Mouse (Mus musculus) liver, embryonic 12.5 days (tissue): Measurements from ENCODE around the gene Olfr458. TPM values are rescaled to one million over a fixed set of nuclear protein-coding genes. Genes with fewer than 3 reads are reported as not detected.
"Not testable (repeated sequence)": the region's sequence is repeated elsewhere in the genome, so short reads cannot be mapped to it uniquely, and the experiment has no call there.

Experiments
- ATAC-seq: fragments of 200-750 bp; cut with Nextera tagmentation; 2 replicates; pipeline ENCODE4 v1.8.0; 2017; ENCODE audit warnings: moderate number of reproducible peaks, mild to moderate bottlenecking, moderate library complexity
- H3K27ac ChIP-seq: fragments of 300-500 bp; sonication (generic); 2 replicates; pipeline ENCODE4 v1.5.1; 2016; ENCODE audit warnings: mild to moderate bottlenecking
- H3K27me3 ChIP-seq: fragments of 300-500 bp; sonication (generic); replicated peaks from 2 replicates; pipeline ENCODE4 v1.6.1; 2016; ENCODE audit warnings: mild to moderate bottlenecking, moderate library complexity
- H3K36me3 ChIP-seq: fragments of 300-500 bp; sonication (generic); 2 replicates; pipeline ENCODE4 v1.6.1; 2016; ENCODE audit warnings: mild to moderate bottlenecking, moderate library complexity
- H3K4me1 ChIP-seq: fragments of 300-500 bp; sonication (generic); 2 replicates; pipeline ENCODE4 v1.6.1; 2016
- H3K4me2 ChIP-seq: fragments of 300-500 bp; sonication (generic); 2 replicates; pipeline ENCODE4 v1.6.1; 2016; ENCODE audit warnings: mild to moderate bottlenecking, moderate library complexity
- H3K4me3 ChIP-seq: fragments of 300-500 bp; sonication (generic); 2 replicates; pipeline ENCODE4 v1.5.1; 2016; ENCODE audit warnings: mild to moderate bottlenecking, moderate library complexity
- H3K9ac ChIP-seq: fragments of 300-500 bp; sonication (generic); 2 replicates; pipeline ENCODE4 v1.6.1; 2016; ENCODE audit warnings: mild to moderate bottlenecking, moderate library complexity
- H3K9me3 ChIP-seq: fragments of 300-500 bp; sonication (generic); replicated peaks from 2 replicates; pipeline ENCODE4 v1.6.1; 2016; ENCODE audit warnings: mild to moderate bottlenecking, moderate library complexity
- WGBS: fragments of 180-500 bp; shearing (Covaris S2); methylation state at CpG from one replicate; pipeline ENCODE4 v1.1.7; 2016; ENCODE audit not compliant: insufficient replicate concordance; 5-methylcytosine and 5-hydroxymethylcytosine counted together
- polyA plus RNA-seq: library from polyadenylated mRNA; unstranded; fragments of >200 nt; fragmentation: Nextera tagmentation; extraction: Ambion mirVana; gene quantifications from 2 replicates; pipeline ENCODE4 v1.2.1, GENCODE M21; 2016

Olfr458 gene
- not detected in 2 replicates for polyA plus RNA-seq

GRCm38 (mm10) chr6:42465096-42465495, at the start of gene Olfr458:
Olfr458 (minus strand) TSS chr6:42465196.
- no peaks in the 10 kb centered on the region for H3K36me3 ChIP-seq
- 55% methylated on average over 1 of the region's 1 CpGs for WGBS
- H3K4me3 ChIP-seq = no peak within 1 kb of the TSS
- no peak within 1 kb of the TSS for H3K4me2 ChIP-seq
- H3K9ac ChIP-seq = no peak within 1 kb of the TSS
- ATAC-seq = no peak
- H3K4me1 ChIP-seq = no peaks in the 10 kb centered on the region
- H3K27me3 ChIP-seq = no peaks in the 10 kb centered on the region
- H3K9me3 ChIP-seq = no peaks in the 10 kb centered on the region
- H3K27ac ChIP-seq = no peak within 1 kb of the TSS

- Histone ChIP-seq H3K4me3 (no peak overlapping the region), H3K27me3 (no peaks in the 10 kb centered on the region), H3K36me3 (no peaks in the 10 kb centered on the region), H3K9me3 (no peaks in the 10 kb centered on the region), H3K27ac (no peak overlapping the region), H3K4me1 (no peaks in the 10 kb centered on the region), H3K9ac (no peak overlapping the region), H3K4me2 (no peak overlapping the region)
- WGBS = 64% methylated on average over 1 of the region's 1 CpGs
- no peak for ATAC-seq
Measured at GRCm38 (mm10) chr6:42513461-42513860, 48.5 kb upstream of the Olfr458 start.

DNA sequence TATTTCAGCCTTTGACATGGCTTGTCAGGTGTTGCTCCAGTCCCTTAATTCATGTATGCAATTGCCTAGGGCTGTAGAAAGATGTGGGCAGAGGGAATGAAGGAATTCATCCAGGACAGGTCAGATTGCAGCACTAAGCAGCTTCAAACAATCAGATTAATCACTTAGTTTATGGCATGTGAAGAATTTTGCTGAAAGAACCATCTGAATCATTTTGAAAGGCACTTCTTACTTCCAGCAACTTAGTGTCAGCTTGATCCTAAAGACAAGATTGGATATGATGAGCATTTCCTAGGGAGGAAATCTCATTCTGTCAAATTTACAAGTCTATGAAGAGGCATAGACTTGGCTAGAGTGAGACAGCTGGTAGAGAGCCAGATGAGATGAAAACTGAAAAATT, 44.3 kb upstream of the Olfr458 start:
- H3K36me3 ChIP-seq = no peaks in the 10 kb centered on the region
- no peak overlapping the region for H3K4me2 ChIP-seq
- H3K27ac ChIP-seq = no peak overlapping the region
- no peaks in the 10 kb centered on the region for H3K9me3 ChIP-seq
- no peaks in the 10 kb centered on the region for H3K4me1 ChIP-seq
- no peak overlapping the region for H3K9ac ChIP-seq
- no peaks in the 10 kb centered on the region for H3K27me3 ChIP-seq
- H3K4me3 ChIP-seq = no peak overlapping the region
- ATAC-seq = no peak

- no peaks in the 10 kb centered on the region for H3K36me3 ChIP-seq
- WGBS = 81% methylated on average over 2 of the region's 2 CpGs
- H3K9me3 ChIP-seq = no peaks in the 10 kb centered on the region
- H3K9ac ChIP-seq = no peak overlapping the region
- no peak overlapping the region for H3K27ac ChIP-seq
- no peak overlapping the region for H3K4me2 ChIP-seq
- ATAC-seq = no peak
- no peaks in the 10 kb centered on the region for H3K27me3 ChIP-seq
- no peaks in the 10 kb centered on the region for H3K4me1 ChIP-seq
- H3K4me3 ChIP-seq = no peak overlapping the region
Measured at GRCm38 (mm10) chr6:42503478-42503877, 38.5 kb upstream of the Olfr458 start.

DNA sequence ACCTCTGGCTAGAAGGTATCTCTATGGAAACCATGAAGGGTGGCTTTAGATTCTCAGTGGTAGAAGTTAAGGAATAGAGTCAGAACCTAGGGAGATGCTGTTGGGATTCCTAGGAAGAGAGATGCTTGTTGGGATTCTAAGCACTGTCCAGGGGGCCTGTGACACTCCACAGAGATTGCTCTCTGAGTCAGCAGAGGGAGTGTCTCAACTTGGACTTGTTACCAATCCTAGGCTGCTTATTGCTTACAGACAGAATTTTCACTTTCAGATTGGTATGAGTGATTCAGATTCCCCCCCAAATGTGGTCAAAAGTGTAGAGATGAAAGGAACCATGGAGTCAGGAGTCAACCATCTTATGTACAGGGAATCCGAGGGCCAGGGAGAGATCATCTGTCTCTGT, 24.7 kb upstream of the Olfr458 start:
- H3K36me3 ChIP-seq = no peaks in the 10 kb centered on the region
- H3K27ac ChIP-seq = no peak overlapping the region
- no peaks in the 10 kb centered on the region for H3K9me3 ChIP-seq
- no peaks in the 10 kb centered on the region for H3K27me3 ChIP-seq
- H3K4me3 ChIP-seq = no peak overlapping the region
- no peak overlapping the region for H3K9ac ChIP-seq
- no peak overlapping the region for H3K4me2 ChIP-seq
- no peak for ATAC-seq
- H3K4me1 ChIP-seq = no peaks in the 10 kb centered on the region
- WGBS = 48% methylated on average over 1 of the region's 1 CpGs

DNA sequence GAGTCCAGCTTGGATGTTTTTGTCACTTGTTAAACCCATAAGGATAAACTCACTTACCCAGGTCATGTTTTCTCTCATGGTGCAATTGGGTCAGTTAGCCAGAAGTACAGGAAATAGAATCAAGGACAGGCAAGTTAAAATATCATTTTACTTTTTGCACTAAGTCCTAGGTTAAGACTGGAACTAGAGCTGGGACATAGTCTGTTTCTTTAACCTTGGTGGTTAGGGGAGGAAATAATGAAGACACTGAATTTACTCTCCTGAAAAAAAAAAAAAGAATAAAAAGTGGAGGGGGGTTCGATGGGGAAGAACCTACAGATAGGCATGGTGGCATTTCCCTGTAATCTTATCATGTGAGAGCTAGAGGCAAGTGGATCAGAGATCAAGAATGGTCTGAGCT, 22.1 kb upstream of the Olfr458 start, which contains the start of gene Olfr456:
Gene Olfr456, minus strand, starts transcription at position 101 of the 400 bp plus-strand sequence.
- 56% methylated on average over 1 of the region's 1 CpGs for WGBS
- Histone ChIP-seq H3K27me3 (no peaks in the 10 kb centered on the region), H3K9me3 (no peaks in the 10 kb centered on the region), H3K9ac (no peak within 1 kb of the TSS), H3K4me1 (no peaks in the 10 kb centered on the region), H3K27ac (no peak within 1 kb of the TSS), H3K4me2 (no peak within 1 kb of the TSS), H3K4me3 (no peak within 1 kb of the TSS), H3K36me3 (no peaks in the 10 kb centered on the region)
- ATAC-seq = no peak

GRCm38 (mm10) chr6:42484633-42485032, 19.6 kb upstream of the Olfr458 start:
- Histone ChIP-seq H3K9me3 (no peaks in the 10 kb centered on the region), H3K36me3 (no peaks in the 10 kb centered on the region), H3K4me1 (no peaks in the 10 kb centered on the region), H3K4me3 (no peak overlapping the region), H3K9ac (no peak overlapping the region), H3K4me2 (no peak overlapping the region), H3K27me3 (no peaks in the 10 kb centered on the region), H3K27ac (no peak overlapping the region)
- ATAC-seq = no peak

- WGBS = 79% methylated on average over 1 of the region's 1 CpGs
- no peak within 1 kb of the TSS for H3K27ac ChIP-seq
- H3K9ac ChIP-seq = no peak within 1 kb of the TSS
- H3K4me1 ChIP-seq = no peaks in the 10 kb centered on the region
- no peaks in the 10 kb centered on the region for H3K9me3 ChIP-seq
- ATAC-seq = no peak
- no peak within 1 kb of the TSS for H3K4me3 ChIP-seq
- no peaks in the 10 kb centered on the region for H3K36me3 ChIP-seq
- H3K4me2 ChIP-seq = no peak within 1 kb of the TSS
- no peaks in the 10 kb centered on the region for H3K27me3 ChIP-seq
Measured at GRCm38 (mm10) chr6:42476235-42476634, 11.2 kb upstream of the Olfr458 start, which contains the start of gene Olfr457. Olfr457 (minus strand) TSS chr6:42476335.

- not testable (repeated sequence) for H3K4me2 ChIP-seq, H3K27me3 ChIP-seq, H3K4me1 ChIP-seq, H3K4me3 ChIP-seq, ATAC-seq, H3K36me3 ChIP-seq, H3K27ac ChIP-seq, H3K9ac ChIP-seq, H3K9me3 ChIP-seq
- WGBS = 80% methylated on average over 4 of the region's 4 CpGs
Measured at GRCm38 (mm10) chr6:42471298-42471697, 6.3 kb upstream of the Olfr458 start.

GRCm38 (mm10) chr6:42470542-42470941, 5.5 kb upstream of the Olfr458 start:
- Histone ChIP-seq H3K27ac (no peak overlapping the region), H3K9ac (no peak overlapping the region), H3K4me2 (no peak overlapping the region), H3K4me1 (no peaks in the 10 kb centered on the region), H3K36me3 (no peaks in the 10 kb centered on the region), H3K9me3 (no peaks in the 10 kb centered on the region), H3K27me3 (no peaks in the 10 kb centered on the region), H3K4me3 (no peak overlapping the region)
- no peak for ATAC-seq
- 69% methylated on average over 4 of the region's 4 CpGs for WGBS

DNA sequence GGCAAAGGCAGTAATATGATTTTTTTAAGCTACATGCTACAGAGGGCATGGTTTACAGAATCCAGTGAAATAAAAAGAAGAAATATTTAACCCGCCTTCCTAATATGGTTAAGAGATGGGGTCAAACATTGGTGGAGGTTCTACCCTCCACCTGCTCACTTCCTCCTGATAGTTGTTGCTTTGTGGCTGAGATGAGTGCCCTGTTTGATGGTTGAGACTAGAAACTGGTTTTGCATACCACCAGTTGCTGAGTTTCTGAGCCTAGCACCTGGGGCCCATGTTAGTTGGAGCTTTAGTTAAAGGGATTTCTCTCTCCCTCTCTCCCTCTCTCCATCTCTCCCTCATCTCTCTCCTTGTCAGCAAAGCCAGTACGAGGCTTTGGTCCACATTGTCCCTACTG, 17.6 kb downstream of the Olfr458 start:
- Histone ChIP-seq H3K27ac (no peak overlapping the region), H3K36me3 (no peaks in the 10 kb centered on the region), H3K9ac (no peak overlapping the region), H3K9me3 (no peaks in the 10 kb centered on the region), H3K27me3 (no peaks in the 10 kb centered on the region), H3K4me3 (no peak overlapping the region), H3K4me2 (no peak overlapping the region), H3K4me1 (no peaks in the 10 kb centered on the region)
- 48% methylated on average over 2 of the region's 2 CpGs for WGBS
- no peak for ATAC-seq

GRCm38 (mm10) chr6:42444491-42444890, 20.5 kb downstream of the Olfr458 start:
- H3K4me3 ChIP-seq = no peak overlapping the region
- no peak overlapping the region for H3K4me2 ChIP-seq
- H3K27me3 ChIP-seq = no peaks in the 10 kb centered on the region
- WGBS = 62% methylated on average over 2 of the region's 2 CpGs
- no peak for ATAC-seq
- H3K27ac ChIP-seq = no peak overlapping the region
- H3K36me3 ChIP-seq = no peaks in the 10 kb centered on the region
- H3K9ac ChIP-seq = no peak overlapping the region
- H3K4me1 ChIP-seq = no peaks in the 10 kb centered on the region
- no peaks in the 10 kb centered on the region for H3K9me3 ChIP-seq

- Histone ChIP-seq H3K4me3 (no peak overlapping the region), H3K27me3 (no peaks in the 10 kb centered on the region), H3K9me3 (no peaks in the 10 kb centered on the region), H3K9ac (no peak overlapping the region), H3K36me3 (no peaks in the 10 kb centered on the region), H3K4me2 (no peak overlapping the region), H3K4me1 (no peaks in the 10 kb centered on the region), H3K27ac (no peak overlapping the region)
- ATAC-seq = no peak
- 36% methylated on average over 2 of the region's 2 CpGs for WGBS
Measured at GRCm38 (mm10) chr6:42441395-42441794, 23.6 kb downstream of the Olfr458 start.
